Mouse (Mus musculus): ENCODE data around the gene Igsf21. TPM values are rescaled to one million over a fixed set of nuclear protein-coding genes. Genes with fewer than 3 reads are reported as not detected.
A peak's percentile ranks its signal among the peaks of the same experiment; 100 is the strongest.

The Igsf21 gene
- total and polyA plus RNA-seq, 2 experiments, result not detected

DNA sequence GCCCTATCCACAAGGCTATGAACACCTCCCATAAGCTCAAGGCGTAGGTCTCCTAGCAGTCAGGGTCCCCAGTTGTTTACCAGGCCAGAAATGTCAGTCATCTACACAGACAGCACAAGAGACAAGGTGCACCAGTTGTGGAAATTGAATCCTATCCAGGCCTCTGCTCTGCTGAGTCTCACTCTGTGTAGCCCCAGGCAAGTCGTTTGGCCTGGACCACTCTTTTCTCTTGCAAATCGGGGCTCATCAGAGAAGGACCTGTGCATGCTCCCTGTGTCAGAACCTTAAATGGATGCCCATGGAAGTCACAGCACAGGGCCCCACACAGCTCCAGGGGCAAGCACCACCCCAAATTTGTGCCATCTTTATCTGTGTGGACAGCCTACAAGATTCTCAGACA is 154.9 kb downstream of the Igsf21 start:
- Histone ChIP-seq H3K27me3 (ENCODE audit: control insufficient read depth, insufficient read depth, low read length) (no peaks in the 10 kb centered on the region), H3K4me1 (ENCODE audit: control insufficient read depth, insufficient read depth, low read length) (no peaks in the 10 kb centered on the region), H3K36me3 (ENCODE audit: control insufficient read depth, insufficient read depth, low read length) (no peaks in the 10 kb centered on the region), H3K27ac (replicated peaks; ENCODE audit: insufficient read depth, low read depth, low read length) (no peak overlapping the region), H3K9ac (ENCODE audit: low read depth, low read length) (no peak overlapping the region), H3K4me3 (ENCODE audit: insufficient read depth, low read depth, low read length) (no peak overlapping the region), H3K79me2 (ENCODE audit: control insufficient read depth, insufficient read depth, low read length) (no peaks in the 10 kb centered on the region)
- TF ChIP-seq POLR2A (IDR thresholded peaks at IDR 0.05; ENCODE audit: extremely low read depth, insufficient read depth, low read length), result no peak
- TF ChIP-seq CTCF (IDR thresholded peaks at IDR 0.05; ENCODE audit: low read depth, low read length), result no peak
- 77% methylated on average over 3 of the region's 3 CpGs for WGBS
- DNase-seq (ENCODE audit: extremely low read depth, low read depth, low spot score), result no peak

GRCm38 (mm10) chr4:140089676-140090075 is 156.9 kb downstream of the Igsf21 start:
- DNase-seq (ENCODE audit: extremely low read depth, low read depth, low spot score), result peak; percentile 25
- no peaks in the 10 kb centered on the region for H3K79me2 ChIP-seq (ENCODE audit: control insufficient read depth, insufficient read depth, low read length)
- no peak overlapping the region for H3K4me3 ChIP-seq (ENCODE audit: insufficient read depth, low read depth, low read length)
- no peak overlapping the region for H3K27ac ChIP-seq (replicated peaks; ENCODE audit: insufficient read depth, low read depth, low read length)
- H3K27me3 ChIP-seq (ENCODE audit: control insufficient read depth, insufficient read depth, low read length), result no peaks in the 10 kb centered on the region
- 89% methylated on average over 4 of the region's 4 CpGs for WGBS
- no peaks in the 10 kb centered on the region for H3K4me1 ChIP-seq (ENCODE audit: control insufficient read depth, insufficient read depth, low read length)
- H3K9ac ChIP-seq (ENCODE audit: low read depth, low read length), result no peak overlapping the region
- H3K36me3 ChIP-seq (ENCODE audit: control insufficient read depth, insufficient read depth, low read length), result no peaks in the 10 kb centered on the region
- TF ChIP-seq POLR2A (IDR thresholded peaks at IDR 0.05; ENCODE audit: extremely low read depth, insufficient read depth, low read length), result no peak
- no peak for TF ChIP-seq CTCF (IDR thresholded peaks at IDR 0.05; ENCODE audit: low read depth, low read length)

DNA sequence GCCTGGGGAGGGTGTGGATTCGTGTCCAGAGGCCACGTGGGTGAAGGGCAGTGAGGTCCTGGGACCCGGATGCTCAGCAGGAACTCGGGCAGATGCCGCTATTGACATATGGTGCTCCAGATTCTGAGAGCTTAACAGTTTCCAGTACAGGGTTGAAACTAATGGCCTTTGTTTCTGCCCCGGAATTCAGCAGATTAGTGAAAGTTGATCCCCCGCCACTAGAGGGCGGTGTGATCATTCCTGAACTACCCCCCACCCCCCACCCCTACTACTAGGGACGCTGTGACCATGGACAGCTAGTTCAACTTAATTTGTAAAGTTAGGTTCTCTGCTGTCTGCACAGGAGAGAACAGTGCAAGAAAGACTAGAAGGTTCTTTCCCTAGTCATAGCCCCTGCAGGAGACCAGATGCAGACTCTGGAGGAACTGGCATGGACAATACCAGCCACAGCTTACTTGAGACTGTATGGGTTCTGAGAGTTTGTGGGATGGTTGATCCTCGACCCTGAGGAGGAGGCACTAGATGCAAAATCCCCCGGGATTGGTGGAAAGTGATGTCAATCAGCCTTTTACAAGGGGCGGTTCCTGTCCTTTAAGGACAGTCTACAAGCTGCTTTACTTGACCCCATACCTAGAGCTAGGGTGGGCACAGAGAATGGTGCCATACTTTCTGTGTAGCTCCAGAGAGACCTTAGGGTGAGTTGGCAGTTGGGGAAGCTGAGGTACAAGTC is 157.7 kb downstream of the Igsf21 start:
- Histone ChIP-seq H3K9ac (ENCODE audit: low read depth, low read length) (no peak overlapping the region), H3K4me1 (ENCODE audit: control insufficient read depth, insufficient read depth, low read length) (no peaks in the 10 kb centered on the region), H3K79me2 (ENCODE audit: control insufficient read depth, insufficient read depth, low read length) (no peaks in the 10 kb centered on the region), H3K27ac (replicated peaks; ENCODE audit: insufficient read depth, low read depth, low read length) (no peak overlapping the region), H3K36me3 (ENCODE audit: control insufficient read depth, insufficient read depth, low read length) (no peaks in the 10 kb centered on the region), H3K27me3 (ENCODE audit: control insufficient read depth, insufficient read depth, low read length) (no peaks in the 10 kb centered on the region), H3K4me3 (ENCODE audit: insufficient read depth, low read depth, low read length) (no peak overlapping the region)
- no peak for DNase-seq (ENCODE audit: extremely low read depth, low read depth, low spot score)
- peak; percentile 49 for TF ChIP-seq CTCF (IDR thresholded peaks at IDR 0.05; ENCODE audit: low read depth, low read length)
- TF ChIP-seq POLR2A (IDR thresholded peaks at IDR 0.05; ENCODE audit: extremely low read depth, insufficient read depth, low read length), result no peak
- WGBS, result 71% methylated on average over 12 of the region's 12 CpGs

- Histone ChIP-seq H3K9ac (ENCODE audit: low read depth, low read length) (no peak overlapping the region), H3K27me3 (ENCODE audit: control insufficient read depth, insufficient read depth, low read length) (no peaks in the 10 kb centered on the region), H3K27ac (replicated peaks; ENCODE audit: insufficient read depth, low read depth, low read length) (no peak overlapping the region), H3K4me3 (ENCODE audit: insufficient read depth, low read depth, low read length) (no peak overlapping the region), H3K79me2 (ENCODE audit: control insufficient read depth, insufficient read depth, low read length) (no peaks in the 10 kb centered on the region), H3K36me3 (ENCODE audit: control insufficient read depth, insufficient read depth, low read length) (no peaks in the 10 kb centered on the region), H3K4me1 (ENCODE audit: control insufficient read depth, insufficient read depth, low read length) (no peaks in the 10 kb centered on the region)
- no peak for DNase-seq (ENCODE audit: extremely low read depth, low read depth, low spot score)
- TF ChIP-seq CTCF (IDR thresholded peaks at IDR 0.05; ENCODE audit: low read depth, low read length) (no peak), POLR2A (IDR thresholded peaks at IDR 0.05; ENCODE audit: extremely low read depth, insufficient read depth, low read length) (no peak)
- WGBS, result 57% methylated on average over 7 of the region's 7 CpGs
These were observed 160.4 kb downstream of the Igsf21 start for GRCm38 (mm10) chr4:140086192-140086591.

- no peak for TF ChIP-seq POLR2A (IDR thresholded peaks at IDR 0.05; ENCODE audit: extremely low read depth, insufficient read depth, low read length)
- TF ChIP-seq CTCF (IDR thresholded peaks at IDR 0.05; ENCODE audit: low read depth, low read length), result no peak
- peak; percentile 60 for DNase-seq (ENCODE audit: extremely low read depth, low read depth, low spot score)
- no peaks in the 10 kb centered on the region for H3K27me3 ChIP-seq (ENCODE audit: control insufficient read depth, insufficient read depth, low read length)
- H3K36me3 ChIP-seq (ENCODE audit: control insufficient read depth, insufficient read depth, low read length), result no peaks in the 10 kb centered on the region
- no peak overlapping the region for H3K4me3 ChIP-seq (ENCODE audit: insufficient read depth, low read depth, low read length)
- H3K4me1 ChIP-seq (ENCODE audit: control insufficient read depth, insufficient read depth, low read length), result no peaks in the 10 kb centered on the region
- H3K79me2 ChIP-seq (ENCODE audit: control insufficient read depth, insufficient read depth, low read length), result no peaks in the 10 kb centered on the region
- H3K9ac ChIP-seq (ENCODE audit: low read depth, low read length), result no peak overlapping the region
- no peak overlapping the region for H3K27ac ChIP-seq (replicated peaks; ENCODE audit: insufficient read depth, low read depth, low read length)
- 23% methylated on average over 11 of the region's 11 CpGs for WGBS
These were observed 162.0 kb downstream of the Igsf21 start for GRCm38 (mm10) chr4:140084521-140085011.

DNA sequence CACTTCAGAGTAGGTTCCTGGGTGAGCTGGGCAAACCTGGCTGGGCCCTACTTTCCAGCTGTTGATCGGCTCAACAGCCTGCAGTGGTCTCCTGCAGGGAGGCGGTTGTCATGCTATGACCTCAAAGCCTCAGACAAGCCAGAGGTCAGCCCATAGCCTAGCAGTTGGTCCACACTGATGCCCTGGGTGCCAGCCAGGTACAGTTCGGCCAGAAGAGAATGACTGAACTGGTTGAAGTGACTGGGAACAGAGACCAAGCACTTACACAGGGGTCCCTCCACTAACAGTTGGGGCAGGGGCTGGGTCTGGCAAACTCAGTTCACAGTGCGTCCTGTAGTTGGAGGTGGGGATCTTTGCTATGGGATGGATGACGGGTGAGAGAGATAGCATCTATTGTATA is 162.5 kb downstream of the Igsf21 start:
- TF ChIP-seq POLR2A (IDR thresholded peaks at IDR 0.05; ENCODE audit: extremely low read depth, insufficient read depth, low read length), result no peak
- no peak for TF ChIP-seq CTCF (IDR thresholded peaks at IDR 0.05; ENCODE audit: low read depth, low read length)
- no peak for DNase-seq (ENCODE audit: extremely low read depth, low read depth, low spot score)
- 85% methylated on average over 5 of the region's 5 CpGs for WGBS

More for the DNA sequence above, 162.5 kb downstream of the Igsf21 start:
- no peaks in the 10 kb centered on the region for H3K27me3 ChIP-seq (ENCODE audit: control insufficient read depth, insufficient read depth, low read length)
- H3K4me3 ChIP-seq (ENCODE audit: insufficient read depth, low read depth, low read length), result no peak overlapping the region
- H3K79me2 ChIP-seq (ENCODE audit: control insufficient read depth, insufficient read depth, low read length), result no peaks in the 10 kb centered on the region
- H3K36me3 ChIP-seq (ENCODE audit: control insufficient read depth, insufficient read depth, low read length), result no peaks in the 10 kb centered on the region
- H3K9ac ChIP-seq (ENCODE audit: low read depth, low read length), result no peak overlapping the region
- no peaks in the 10 kb centered on the region for H3K4me1 ChIP-seq (ENCODE audit: control insufficient read depth, insufficient read depth, low read length)
- H3K27ac ChIP-seq (replicated peaks; ENCODE audit: insufficient read depth, low read depth, low read length), result no peak overlapping the region
